Mouse (Mus musculus): ENCODE measurements around the gene Sigirr. TPM values are rescaled to one million over a fixed set of nuclear protein-coding genes. Genes with fewer than 3 reads are reported as not detected.

Sigirr gene
- polyA plus RNA-seq, 1 experiment from 2014 or later, result 3.5 TPM

DNA sequence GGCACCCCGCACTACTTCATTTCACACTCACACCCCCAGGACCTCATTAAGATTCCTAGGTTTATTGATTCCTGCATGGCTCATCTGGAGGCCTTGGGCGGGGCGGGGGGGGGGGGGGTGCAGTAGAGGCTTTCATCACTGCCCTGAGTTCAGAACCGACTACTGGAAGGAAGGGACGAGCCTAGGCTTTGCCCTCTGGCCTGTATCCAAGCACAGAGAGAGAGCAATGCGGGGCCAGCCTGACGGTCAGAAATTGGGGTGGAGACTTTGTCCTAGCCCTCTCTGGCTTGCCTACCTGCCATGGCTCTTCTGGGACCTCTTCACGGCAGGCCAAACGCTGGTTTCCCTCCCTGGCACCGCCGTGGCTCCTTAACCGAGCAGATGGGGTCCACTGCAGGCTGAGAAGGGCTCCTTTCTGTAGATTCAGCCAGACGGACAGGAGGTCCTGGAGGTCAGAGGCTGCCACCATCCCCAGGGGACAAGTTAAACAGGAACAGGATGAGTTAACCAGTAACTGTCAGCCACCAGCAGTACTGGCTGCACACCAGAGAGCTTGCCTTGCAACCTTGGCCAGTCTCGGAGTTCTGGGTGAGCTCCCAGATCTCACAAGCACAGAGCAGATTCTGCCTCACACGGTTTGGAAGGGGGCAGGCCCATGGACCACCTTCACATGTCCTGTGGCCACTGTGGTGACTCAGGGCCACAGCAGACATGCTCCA lies 5.7 kb downstream of the Sigirr start:
- H3K9me3 ChIP-seq, result no peaks in the 10 kb centered on the region
- WGBS, result 63% methylated on average over 15 of the region's 15 CpGs
- peaks cover 10% of the 10 kb centered on the region for H3K4me1 ChIP-seq (replicated peaks)
- no peak overlapping the region for H3K4me3 ChIP-seq
- peaks cover 48% of the 10 kb centered on the region for H3K27me3 ChIP-seq
- no peak overlapping the region for H3K9ac ChIP-seq
- H3K27ac ChIP-seq (replicated peaks), result no peak overlapping the region
- ATAC-seq (ENCODE audit: low read depth), result no peak
- H3K4me2 ChIP-seq, result no peak overlapping the region
- H3K36me3 ChIP-seq, result no peaks in the 10 kb centered on the region

DNA sequence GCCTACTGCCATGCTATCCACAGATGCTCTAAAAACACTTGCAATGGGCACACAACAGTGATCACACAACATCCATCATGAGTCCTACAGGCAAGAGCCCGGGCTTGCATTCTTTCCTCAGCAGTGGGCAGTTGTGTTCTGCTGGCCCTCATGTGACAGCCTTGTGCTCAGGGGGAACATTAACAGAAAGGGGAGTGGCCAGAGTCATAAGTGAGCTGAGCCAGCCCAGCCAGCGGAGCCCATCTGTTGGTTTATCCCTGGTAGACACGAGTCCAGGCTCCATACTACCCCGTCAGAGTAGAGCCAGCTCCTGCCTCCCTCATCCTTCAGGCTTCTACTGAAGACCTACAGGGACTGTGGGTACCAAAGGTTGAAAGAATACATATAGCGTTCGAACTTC lies 6.4 kb downstream of the Sigirr start:
- no peak overlapping the region for H3K4me2 ChIP-seq
- 72% methylated on average over 6 of the region's 6 CpGs for WGBS

DNA sequence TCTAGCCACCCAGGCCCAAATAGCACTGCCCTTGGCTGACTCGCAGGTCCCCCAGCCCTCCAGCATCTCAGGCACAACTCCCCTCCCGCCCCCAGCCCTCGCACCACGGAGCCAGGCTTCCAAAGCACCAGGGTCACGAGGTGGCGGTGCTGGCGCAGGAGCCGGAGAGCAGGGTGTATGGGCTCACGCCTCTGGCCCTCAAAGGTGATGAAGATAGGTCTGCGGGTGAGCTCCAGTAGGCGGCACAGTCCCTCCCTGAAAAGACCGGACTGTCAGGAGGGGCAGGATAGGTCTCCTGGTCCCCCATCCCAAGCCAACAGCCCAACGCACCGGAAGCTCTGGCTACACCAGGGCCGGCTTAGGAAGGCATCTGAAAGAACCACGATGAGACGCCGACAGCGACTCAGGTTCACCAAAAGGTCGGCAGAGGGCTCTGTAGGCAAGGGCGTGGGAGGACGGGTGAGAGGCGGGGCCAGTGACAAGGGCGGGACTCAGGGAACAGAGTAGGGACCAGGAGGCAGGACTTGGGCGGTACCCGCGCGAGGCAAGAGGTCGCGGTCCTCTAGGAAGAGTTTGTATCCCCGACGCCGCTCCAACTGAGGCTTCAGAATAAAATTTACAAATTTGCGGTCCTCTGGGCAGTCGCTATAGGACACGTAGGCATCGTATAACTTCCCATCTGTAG lies 8.2 kb downstream of the Sigirr start:
- Histone ChIP-seq H3K9ac (0 out of 2 replicates have a peak overlapping the region, but pooled peaks have one; percentile 4), H3K27ac (replicated peaks) (no peak overlapping the region), H3K4me2 (peak overlapping the region; percentile 47), H3K27me3 (peaks cover 53% of the 10 kb centered on the region), H3K36me3 (no peaks in the 10 kb centered on the region), H3K4me1 (replicated peaks) (peaks cover 10% of the 10 kb centered on the region; the same call in 1 of the 2 replicates), H3K4me3 (peak overlapping the region; percentile 23), H3K9me3 (no peaks in the 10 kb centered on the region)
- peak; percentile 79 for ATAC-seq (ENCODE audit: low read depth)
- 7% methylated on average over 37 of the region's 37 CpGs for WGBS

More for the DNA sequence above, 6.4 kb downstream of the Sigirr start:
- no peak for ATAC-seq (ENCODE audit: low read depth)
- Histone ChIP-seq H3K9me3 (no peaks in the 10 kb centered on the region), H3K4me3 (no peak overlapping the region), H3K4me1 (replicated peaks) (peaks cover 6% of the 10 kb centered on the region; the same call in 1 of the 2 replicates), H3K27me3 (peaks cover 48% of the 10 kb centered on the region), H3K9ac (no peak overlapping the region), H3K27ac (replicated peaks) (no peak overlapping the region), H3K36me3 (no peaks in the 10 kb centered on the region)

DNA sequence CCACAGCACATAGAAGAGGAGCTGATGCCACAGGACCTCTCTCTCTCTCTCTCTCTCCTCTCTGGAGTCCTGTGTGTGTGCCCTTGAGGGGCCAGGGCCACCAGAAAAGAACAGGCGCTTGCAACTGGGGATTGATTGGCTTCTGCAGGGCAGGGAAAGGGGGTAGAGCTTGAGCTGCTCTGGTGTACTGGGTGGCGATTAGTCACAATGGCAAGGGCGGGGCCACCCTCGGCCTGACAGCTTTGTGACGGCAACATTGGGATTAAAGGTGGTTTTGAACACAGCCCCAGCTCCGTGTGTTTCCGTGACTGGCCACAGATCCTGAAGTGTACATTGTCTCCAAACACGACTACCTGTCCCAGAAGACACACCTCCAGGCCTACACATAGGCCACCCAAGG lies 10.1 kb downstream of the Sigirr start:
- peaks cover 60% of the 10 kb centered on the region for H3K27me3 ChIP-seq
- no peak for ATAC-seq (ENCODE audit: low read depth)
- H3K27ac ChIP-seq (replicated peaks), result no peak overlapping the region
- H3K36me3 ChIP-seq, result no peaks in the 10 kb centered on the region
- no peak overlapping the region for H3K4me2 ChIP-seq
- H3K9me3 ChIP-seq, result no peaks in the 10 kb centered on the region
- H3K4me1 ChIP-seq (replicated peaks), result peaks cover 10% of the 10 kb centered on the region; the same call in 1 of the 2 replicates
- no peak overlapping the region for H3K4me3 ChIP-seq
- H3K9ac ChIP-seq, result no peak overlapping the region
- WGBS, result 62% methylated on average over 8 of the region's 8 CpGs

DNA sequence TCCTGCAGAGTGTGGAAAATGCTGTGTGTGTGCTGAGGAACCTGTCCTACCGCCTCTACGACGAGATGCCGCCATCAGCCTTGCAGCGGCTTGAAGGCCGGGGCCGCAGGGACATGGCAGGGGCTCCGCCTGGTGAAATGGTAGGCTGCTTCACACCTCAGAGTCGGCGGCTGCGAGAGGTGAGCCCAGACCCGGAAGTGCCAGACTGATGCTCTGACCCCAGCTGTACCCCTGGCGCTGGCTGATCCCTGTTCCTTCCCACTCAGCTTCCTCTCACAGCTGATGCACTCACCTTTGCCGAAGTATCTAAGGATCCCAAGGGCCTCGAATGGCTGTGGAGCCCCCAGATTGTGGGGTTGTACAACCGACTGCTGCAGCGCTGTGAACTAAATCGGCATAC lies 11.9 kb downstream of the Sigirr start:
- H3K4me3 ChIP-seq, result no peak overlapping the region
- no peak overlapping the region for H3K27ac ChIP-seq (replicated peaks)
- 25% methylated on average over 18 of the region's 18 CpGs for WGBS
- peaks cover 60% of the 10 kb centered on the region for H3K27me3 ChIP-seq
- no peaks in the 10 kb centered on the region for H3K36me3 ChIP-seq
- H3K4me2 ChIP-seq, result 0 out of 2 replicates have a peak overlapping the region, but pooled peaks have one; percentile 25
- no peak for ATAC-seq (ENCODE audit: low read depth)
- H3K9me3 ChIP-seq, result no peaks in the 10 kb centered on the region
- peaks cover 10% of the 10 kb centered on the region; the same call in 1 of the 2 replicates for H3K4me1 ChIP-seq (replicated peaks)
- H3K9ac ChIP-seq, result no peak overlapping the region

DNA sequence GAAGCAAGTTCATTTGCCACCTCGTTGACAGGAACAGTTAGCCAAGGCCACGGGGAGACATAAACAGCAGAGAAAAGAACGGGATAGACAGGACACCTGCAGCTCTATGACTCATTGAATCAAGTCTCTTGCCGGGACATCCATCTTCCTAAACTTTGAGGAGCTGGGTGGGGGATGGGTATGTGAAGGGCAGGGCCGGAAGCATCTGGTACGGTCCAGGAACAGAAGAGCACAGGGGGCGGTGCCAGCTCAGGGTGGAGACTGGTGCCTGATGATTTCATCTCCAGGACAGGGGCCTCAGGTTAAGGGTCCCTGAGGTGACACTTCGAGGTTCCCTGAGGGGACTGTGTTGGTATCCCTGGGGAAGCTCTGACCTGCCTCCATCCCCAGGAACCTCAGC lies 12.5 kb downstream of the Sigirr start:
- Histone ChIP-seq H3K9ac (no peak overlapping the region), H3K27ac (replicated peaks) (no peak overlapping the region), H3K4me3 (no peak overlapping the region), H3K4me2 (no peak overlapping the region), H3K36me3 (no peaks in the 10 kb centered on the region), H3K9me3 (no peaks in the 10 kb centered on the region), H3K27me3 (peaks cover 57% of the 10 kb centered on the region), H3K4me1 (replicated peaks) (peaks cover 10% of the 10 kb centered on the region; the same call in 1 of the 2 replicates)
- 28% methylated on average over 8 of the region's 8 CpGs for WGBS
- no peak for ATAC-seq (ENCODE audit: low read depth)

DNA sequence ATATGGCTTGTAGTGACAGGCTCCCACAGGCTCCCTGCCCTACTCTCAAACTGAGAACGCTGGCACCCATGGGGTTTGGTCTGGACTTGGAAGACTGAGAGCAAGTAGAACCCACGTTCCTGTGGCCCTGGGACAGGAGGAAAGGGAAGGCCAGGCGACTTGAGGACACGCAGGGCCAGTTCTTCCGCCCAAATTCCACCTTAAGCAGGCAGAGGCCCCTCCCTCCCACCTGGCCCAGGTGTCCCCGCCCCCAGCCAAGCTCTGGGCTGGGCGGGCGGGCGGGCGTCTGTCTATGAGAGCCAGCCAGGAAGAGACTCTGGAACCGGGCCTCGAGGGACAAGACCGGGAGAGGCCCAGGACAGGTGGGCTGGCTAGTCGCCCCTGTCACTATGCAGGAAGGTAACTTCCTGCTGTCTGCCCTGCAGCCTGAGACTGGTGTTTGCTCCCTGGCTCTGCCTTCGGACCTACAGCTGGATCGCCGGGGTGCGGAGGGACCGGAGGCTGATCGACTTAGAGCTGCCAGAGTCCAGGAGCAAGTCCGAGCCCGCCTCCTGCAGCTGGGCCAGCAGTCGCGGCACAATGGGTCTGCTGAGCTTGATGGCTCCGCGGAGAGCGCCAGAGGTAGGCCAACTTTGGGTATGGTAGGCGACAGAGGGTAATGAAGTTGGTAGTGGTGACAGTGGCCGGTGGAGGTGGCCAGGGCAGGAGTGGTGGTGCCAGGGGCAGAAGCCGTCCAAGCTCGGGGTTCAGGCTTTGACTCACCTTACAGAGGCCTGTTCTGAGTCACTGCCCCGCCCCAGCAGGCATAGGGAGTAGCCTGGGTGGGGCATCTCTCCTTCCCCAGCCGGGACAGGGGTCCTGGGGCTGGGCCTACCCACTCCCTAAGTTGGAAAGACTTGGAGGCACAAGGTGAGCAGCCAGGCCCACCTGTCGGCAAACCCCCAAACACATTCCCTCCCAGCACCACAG lies 20.6 kb downstream of the Sigirr start:
- no peak overlapping the region for H3K27ac ChIP-seq (replicated peaks)
- 28% methylated on average over 33 of the region's 34 CpGs for WGBS
- H3K4me2 ChIP-seq, result no peak overlapping the region
- H3K4me1 ChIP-seq (replicated peaks), result no peaks in the 10 kb centered on the region
- ATAC-seq (ENCODE audit: low read depth), result no peak
- H3K27me3 ChIP-seq, result peaks cover 14% of the 10 kb centered on the region
- no peaks in the 10 kb centered on the region for H3K36me3 ChIP-seq
- no peak overlapping the region for H3K4me3 ChIP-seq
- no peaks in the 10 kb centered on the region for H3K9me3 ChIP-seq
- H3K9ac ChIP-seq, result no peak overlapping the region

DNA sequence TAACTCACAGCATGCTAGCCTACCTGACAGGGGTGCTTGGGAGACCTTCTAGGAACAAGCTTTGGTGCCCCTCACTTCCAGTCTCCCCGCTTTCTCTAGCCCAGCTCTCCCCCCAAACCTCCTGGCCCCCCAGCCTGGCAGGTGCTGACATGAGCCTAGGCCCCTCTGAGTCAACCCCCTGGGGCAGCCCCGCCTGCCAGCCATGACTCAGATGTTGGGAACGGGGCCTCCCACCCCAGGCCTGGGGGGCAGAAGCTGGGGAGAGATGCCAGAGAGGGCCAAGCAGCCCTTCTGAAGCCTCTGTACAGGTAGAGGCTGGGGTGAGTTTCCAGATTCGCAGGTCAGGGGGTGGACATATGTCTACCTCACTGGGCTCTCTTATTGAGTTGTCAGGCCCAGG lies 21.5 kb downstream of the Sigirr start:
- WGBS, result 79% methylated on average over 4 of the region's 4 CpGs
- Histone ChIP-seq H3K27me3 (peaks cover 14% of the 10 kb centered on the region), H3K9ac (no peak overlapping the region), H3K36me3 (no peaks in the 10 kb centered on the region), H3K4me3 (no peak overlapping the region), H3K27ac (replicated peaks) (no peak overlapping the region), H3K4me2 (no peak overlapping the region), H3K9me3 (no peaks in the 10 kb centered on the region), H3K4me1 (replicated peaks) (no peaks in the 10 kb centered on the region)
- ATAC-seq (ENCODE audit: low read depth), result no peak

DNA sequence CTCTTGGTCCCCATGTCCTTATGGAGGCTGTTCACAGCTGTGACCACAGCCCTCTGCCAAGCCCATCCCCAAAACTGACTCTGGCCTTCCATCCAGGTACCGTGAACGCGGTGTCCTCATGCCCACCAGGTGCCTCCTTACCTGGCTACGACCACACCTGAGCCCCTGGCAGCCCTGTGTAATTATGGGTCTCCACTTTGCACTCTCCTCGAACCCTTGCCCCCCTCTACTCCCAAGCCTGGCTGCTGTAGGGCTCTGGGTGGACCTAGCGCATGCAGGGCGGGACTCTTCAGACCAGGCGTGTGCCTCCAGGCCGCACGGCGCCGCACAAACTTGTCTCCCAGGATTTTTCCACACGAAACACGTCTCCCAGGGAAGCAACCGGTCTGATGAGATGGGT lies 22.5 kb downstream of the Sigirr start, which contains the start of gene Pkp3:
TSS of gene Pkp3 (plus strand) at position 378 of the 400 bp plus-strand sequence.
- no peak for ATAC-seq (ENCODE audit: low read depth)
- no peak within 1 kb of the TSS for H3K9ac ChIP-seq
- WGBS, result 90% methylated on average over 15 of the region's 15 CpGs
- H3K4me1 ChIP-seq (replicated peaks), result no peaks in the 10 kb centered on the region
- H3K27me3 ChIP-seq, result peaks cover 14% of the 10 kb centered on the region
- H3K36me3 ChIP-seq, result no peaks in the 10 kb centered on the region
- no peak within 1 kb of the TSS for H3K4me2 ChIP-seq
- no peak within 1 kb of the TSS for H3K27ac ChIP-seq (replicated peaks)
- no peak within 1 kb of the TSS for H3K4me3 ChIP-seq
- no peaks in the 10 kb centered on the region for H3K9me3 ChIP-seq

DNA sequence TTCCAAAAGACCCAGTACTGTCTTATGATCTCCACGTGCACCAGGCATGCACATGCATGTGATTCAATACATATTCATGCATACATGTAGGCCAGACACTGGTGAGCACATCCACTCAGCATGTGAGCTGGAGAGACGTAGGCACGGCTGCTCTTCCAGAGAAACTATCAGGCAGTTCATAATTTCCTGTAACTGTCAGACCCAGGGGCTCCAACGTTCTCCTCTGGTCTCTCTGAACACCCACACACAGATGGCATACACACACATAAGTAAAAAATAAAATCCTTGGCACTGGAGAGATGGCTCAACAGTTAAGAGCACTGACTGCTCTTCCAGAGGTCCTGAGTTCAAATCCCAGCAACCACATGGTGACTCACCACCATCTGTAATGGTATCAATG lies 26.6 kb downstream of the Sigirr start:
- Histone ChIP-seq H3K4me1 (replicated peaks) (peaks cover 21% of the 10 kb centered on the region), H3K4me3 (no peak overlapping the region), H3K4me2 (no peak overlapping the region), H3K9ac (no peak overlapping the region), H3K9me3 (no peaks in the 10 kb centered on the region), H3K36me3 (0 out of 2 replicates have a peak, but pooled peaks cover 2% of the 10 kb centered on the region), H3K27me3 (peaks cover 17% of the 10 kb centered on the region), H3K27ac (replicated peaks) (no peak overlapping the region)
- ATAC-seq (ENCODE audit: low read depth), result no peak
- 81% methylated on average over 4 of the region's 4 CpGs for WGBS

DNA sequence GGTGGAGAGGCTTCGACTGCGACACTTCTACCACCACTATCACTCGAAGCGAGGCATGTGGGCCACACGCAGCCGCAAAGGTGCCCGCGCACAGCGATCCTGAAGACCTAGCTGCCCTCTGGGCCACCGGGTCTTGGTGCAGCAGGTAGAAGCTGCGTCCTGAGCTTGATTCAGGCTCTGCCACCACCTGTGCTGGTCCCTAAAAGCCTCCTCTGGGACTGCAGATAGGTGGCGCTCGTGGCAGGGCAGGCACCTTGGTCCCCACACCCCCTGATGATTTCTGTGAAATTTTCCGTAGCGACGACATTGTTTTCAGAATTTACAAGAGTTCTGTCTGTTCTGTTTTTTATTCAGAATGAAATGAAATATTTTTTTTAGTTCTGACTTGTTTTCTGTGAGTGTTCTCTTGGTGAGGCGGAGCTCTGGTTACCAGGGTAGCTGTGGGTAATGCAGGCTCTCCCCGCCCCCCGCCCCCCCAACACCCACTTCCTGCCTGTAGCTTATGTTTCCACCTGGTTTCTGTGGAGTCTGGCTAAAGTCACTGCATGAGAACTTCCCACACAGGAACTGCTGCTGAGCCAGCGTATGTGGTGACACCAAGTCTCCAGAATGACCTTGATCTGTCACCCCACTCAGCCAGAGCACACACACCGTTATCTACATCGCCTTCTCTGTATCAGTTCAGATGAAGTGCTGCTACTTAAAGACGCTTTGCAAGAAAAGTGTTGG lies 28.2 kb downstream of the Sigirr start:
- no peak overlapping the region for H3K4me2 ChIP-seq
- 37% methylated on average over 23 of the region's 23 CpGs for WGBS
- no peak for ATAC-seq (ENCODE audit: low read depth)
- H3K9me3 ChIP-seq, result no peaks in the 10 kb centered on the region
- H3K27ac ChIP-seq (replicated peaks), result no peak overlapping the region
- peaks cover 18% of the 10 kb centered on the region for H3K36me3 ChIP-seq
- H3K4me3 ChIP-seq, result no peak overlapping the region
- peaks cover 21% of the 10 kb centered on the region for H3K4me1 ChIP-seq (replicated peaks)
- H3K9ac ChIP-seq, result no peak overlapping the region
- peaks cover 17% of the 10 kb centered on the region for H3K27me3 ChIP-seq
